Mouse (Mus musculus) 3T3-L1 (cell line): ENCODE results near the gene Eif2b4.

Experiments
- DNase-seq: peaks from one replicate; pipeline ENCODE4 v3.0.0-alpha.2; 2015; ENCODE audit warnings: low read depth, low spot score

The Eif2b4 gene

GRCm38 (mm10) chr5:31154152-31154553, 39.1 kb downstream of the Eif2b4 start, which contains the start of gene Mpv17:
Mpv17 (minus strand) TSS chr5:31154251.
- peak; percentile 84 for DNase-seq

GRCm38 (mm10) chr5:31153516-31154151, 39.6 kb downstream of the Eif2b4 start:
- DNase-seq, result no peak

- peak; percentile 97 for DNase-seq
These were observed 41.5 kb downstream of the Eif2b4 start for GRCm38 (mm10) chr5:31151746-31152145.

GRCm38 (mm10) chr5:31149781-31150180, 43.4 kb downstream of the Eif2b4 start:
- DNase-seq, result peak; percentile 80

- peak; percentile 52 for DNase-seq
These were observed 54.2 kb downstream of the Eif2b4 start for GRCm38 (mm10) chr5:31138968-31139425.

GRCm38 (mm10) chr5:31138241-31138967, 54.8 kb downstream of the Eif2b4 start, which contains the start of gene Ucn:
Ucn (minus strand) TSS chr5:31138829.
- no peak for DNase-seq

GRCm38 (mm10) chr5:31137658-31138057, 55.6 kb downstream of the Eif2b4 start:
- no peak for DNase-seq
